Mouse (Mus musculus) kidney, adult 2 months (tissue): ENCODE measurements around the gene Plekhb1. TPM values are rescaled to one million over a fixed set of nuclear protein-coding genes. Genes with fewer than 3 reads are reported as not detected.

ENCODE experiments used
- DNase-seq: peaks from one replicate; pipeline ENCODE4 v3.0.0; 2021
- H3K27ac ChIP-seq: fragments of 200-500 bp; 2 replicates; pipeline ENCODE4 v1.5.1; 2012; ENCODE audit warnings: low read depth, low read length, control low read depth, inconsistent platforms; ENCODE audit not compliant: insufficient read depth
- H3K27me3 ChIP-seq: fragments of 200-500 bp; replicated peaks from 2 replicates; pipeline ENCODE4 v1.6.1; 2012; ENCODE audit warnings: mild to moderate bottlenecking, moderate library complexity, low read length, inconsistent platforms; ENCODE audit not compliant: control insufficient read depth, insufficient read depth
- H3K36me3 ChIP-seq: fragments of 200-500 bp; 2 replicates; pipeline ENCODE4 v1.6.1; 2012; ENCODE audit warnings: mild to moderate bottlenecking, moderate library complexity, low read length, inconsistent platforms; ENCODE audit not compliant: control insufficient read depth, insufficient read depth
- H3K4me1 ChIP-seq: fragments of 200-500 bp; 2 replicates; pipeline ENCODE4 v1.6.1; 2011; ENCODE audit warnings: low read length; ENCODE audit not compliant: control insufficient read depth, insufficient read depth
- H3K4me3 ChIP-seq: fragments of 200-500 bp; 2 replicates; pipeline ENCODE4 v1.5.1; 2011; ENCODE audit warnings: mild to moderate bottlenecking, low read depth, low read length, control low read depth; ENCODE audit not compliant: insufficient read depth
- CTCF ChIP-seq: fragments of 200-500 bp; conservative IDR thresholded peaks from 2 replicates; pipeline ENCODE4 v1.5.1; 2011; ENCODE audit warnings: low read depth, mild to moderate bottlenecking, control low read depth, low read length, moderate library complexity, mixed read lengths; ENCODE audit not compliant: insufficient read depth, insufficient read length
- POLR2A ChIP-seq: fragments of 200-500 bp; IDR thresholded peaks from one replicate; pipeline ENCODE4 v1.6.1; 2011; ENCODE audit warnings: low read depth, low read length, control low read depth
- WGBS: fragments of 180-500 bp; shearing (Covaris S2); methylation state at CpG from one replicate; pipeline ENCODE4 v1.1.7; 2018; 5-methylcytosine and 5-hydroxymethylcytosine counted together
- polyA plus RNA-seq: library from polyadenylated mRNA; depleted of rRNA; stranded (reverse); fragments of >200 nt; gene quantifications from 2 replicates; pipeline ENCODE4 v1.2.3, GENCODE M21; 2012

The Plekhb1 gene
- polyA plus RNA-seq, 1 experiment: 37.3 TPM

- DNase-seq: peak; percentile 53
- Histone ChIP-seq H3K4me3 (peak overlapping the region; percentile 47), H3K27ac (no peak overlapping the region), H3K4me1 (no peaks in the 10 kb centered on the region), H3K27me3 (no peaks in the 10 kb centered on the region), H3K36me3 (no peaks in the 10 kb centered on the region)
- no peak for TF ChIP-seq POLR2A
- WGBS: 27% methylated on average over 18 of the region's 18 CpGs
Measured at GRCm38 (mm10) chr7:100658093-100658578, 4.1 kb downstream of the Plekhb1 start.

DNA sequence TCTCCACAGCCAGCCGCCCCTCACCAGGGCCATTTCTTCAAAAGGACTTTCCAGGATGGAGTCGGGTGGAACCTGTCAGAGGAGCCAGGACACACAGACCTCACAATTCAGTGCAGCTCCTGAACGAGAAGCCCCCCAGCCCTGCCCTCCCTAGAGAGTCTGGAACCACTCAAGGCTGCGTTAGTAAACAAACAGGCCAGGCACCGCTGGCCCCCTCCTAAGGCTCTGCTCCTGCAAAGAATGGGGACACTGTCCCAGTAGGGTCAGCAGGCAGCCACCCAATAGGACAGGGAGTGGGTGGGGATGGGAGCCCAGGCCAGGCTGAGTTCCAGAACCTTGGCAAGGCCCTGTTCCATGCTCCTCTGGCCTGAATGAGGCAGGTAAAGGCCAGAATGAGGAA is 5.5 kb downstream of the Plekhb1 start:
- TF ChIP-seq POLR2A (no peak), CTCF (no peak)
- no peak overlapping the region for H3K27ac ChIP-seq
- no peaks in the 10 kb centered on the region for H3K36me3 ChIP-seq
- WGBS: 60% methylated on average over 5 of the region's 5 CpGs
- H3K4me1 ChIP-seq: no peaks in the 10 kb centered on the region
- no peaks in the 10 kb centered on the region for H3K27me3 ChIP-seq
- no peak for DNase-seq
- no peak overlapping the region for H3K4me3 ChIP-seq

DNA sequence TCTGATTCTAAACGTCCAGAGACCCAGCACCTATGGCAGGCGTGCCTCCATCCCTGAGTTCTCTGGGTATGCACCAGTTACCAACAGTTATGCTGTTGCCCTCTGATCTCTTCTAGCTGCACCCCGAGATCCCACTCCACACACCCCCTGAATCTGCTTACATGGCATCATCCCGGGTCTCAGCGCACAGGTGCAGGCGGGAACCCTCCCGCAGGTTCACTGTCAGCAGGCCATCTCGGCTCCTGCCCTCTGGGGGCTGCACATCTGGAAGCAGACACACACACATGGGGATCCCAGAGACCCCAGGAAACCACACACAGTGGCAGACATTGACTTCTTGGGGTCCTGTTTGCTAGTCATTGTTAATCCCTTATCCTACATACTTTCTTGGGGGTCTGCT is 7.8 kb downstream of the Plekhb1 start:
- H3K4me3 ChIP-seq: no peak overlapping the region
- no peaks in the 10 kb centered on the region for H3K36me3 ChIP-seq
- TF ChIP-seq POLR2A (no peak), CTCF (no peak)
- no peak for DNase-seq
- no peak overlapping the region for H3K27ac ChIP-seq
- WGBS: 89% methylated on average over 8 of the region's 8 CpGs
- H3K27me3 ChIP-seq: no peaks in the 10 kb centered on the region
- H3K4me1 ChIP-seq: no peaks in the 10 kb centered on the region

DNA sequence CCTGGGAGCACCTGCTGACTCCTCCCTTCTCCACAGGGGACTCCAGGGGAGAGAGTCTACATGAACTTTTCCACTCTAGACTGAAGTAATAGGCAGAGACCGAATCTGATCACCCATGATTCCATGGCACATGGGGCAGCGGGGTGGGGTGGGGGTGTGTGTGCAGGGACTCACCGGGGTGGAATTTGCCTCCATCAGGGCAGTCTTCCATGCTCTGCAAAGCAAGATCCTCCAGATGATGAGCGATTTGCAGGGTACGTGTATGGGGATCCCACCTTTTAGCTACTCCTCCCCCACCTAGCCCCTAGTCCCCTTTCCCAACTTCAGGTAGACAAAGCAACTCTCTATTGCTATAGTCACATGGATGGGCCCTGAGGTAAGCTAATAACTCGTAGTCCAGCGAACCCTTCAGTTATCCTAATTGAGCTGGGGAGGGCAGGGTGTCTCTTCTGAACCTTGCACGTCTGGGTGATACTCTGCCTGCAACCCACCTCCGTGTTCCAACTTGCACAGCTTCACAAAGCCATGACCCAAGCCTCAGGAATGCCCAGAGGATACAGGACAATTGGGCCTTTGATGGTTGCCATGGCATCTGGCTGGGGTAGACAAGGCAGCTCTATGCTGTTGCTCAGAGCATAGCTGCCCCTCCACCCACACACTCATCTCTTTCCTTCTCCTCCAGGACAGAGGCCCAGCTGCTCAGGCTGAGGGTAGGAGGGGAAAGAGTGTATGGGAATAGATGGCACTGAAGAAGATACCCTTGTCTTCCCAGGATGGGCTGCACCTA is 8.5 kb downstream of the Plekhb1 start:
- 84% methylated on average over 9 of the region's 9 CpGs for WGBS
- Histone ChIP-seq H3K4me1 (no peaks in the 10 kb centered on the region), H3K27ac (no peak overlapping the region), H3K27me3 (no peaks in the 10 kb centered on the region), H3K36me3 (no peaks in the 10 kb centered on the region), H3K4me3 (no peak overlapping the region)
- TF ChIP-seq CTCF: no peak
- TF ChIP-seq POLR2A: no peak
- no peak for DNase-seq

- Histone ChIP-seq H3K4me3 (no peak overlapping the region), H3K27ac (no peak overlapping the region), H3K4me1 (no peaks in the 10 kb centered on the region), H3K36me3 (no peaks in the 10 kb centered on the region), H3K27me3 (no peaks in the 10 kb centered on the region)
- 57% methylated on average over 4 of the region's 4 CpGs for WGBS
- TF ChIP-seq CTCF: no peak
- no peak for TF ChIP-seq POLR2A
- no peak for DNase-seq
Measured at GRCm38 (mm10) chr7:100651011-100651410, 11.2 kb downstream of the Plekhb1 start.

DNA sequence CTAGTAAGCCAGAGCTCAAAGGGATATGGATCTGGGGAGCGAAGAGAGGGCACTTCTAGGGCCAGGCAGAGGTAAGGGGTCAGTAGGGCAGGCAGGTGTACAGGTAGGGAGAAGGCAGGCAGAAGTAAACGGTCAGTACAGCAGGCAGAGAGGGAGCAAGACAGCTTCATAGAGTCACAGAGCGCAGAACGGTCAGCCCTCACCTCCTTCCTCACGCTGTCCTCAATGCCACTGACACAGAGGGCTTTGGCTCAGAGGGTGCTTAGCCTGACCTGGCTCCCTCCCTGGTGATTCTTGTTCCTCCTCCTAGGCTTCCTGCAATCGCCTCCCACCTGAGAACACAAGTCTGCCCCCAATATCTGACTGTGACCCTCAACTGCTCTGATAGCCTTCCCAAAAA is 11.8 kb downstream of the Plekhb1 start:
- Histone ChIP-seq H3K27ac (no peak overlapping the region), H3K27me3 (no peaks in the 10 kb centered on the region), H3K4me3 (no peak overlapping the region), H3K4me1 (no peaks in the 10 kb centered on the region), H3K36me3 (no peaks in the 10 kb centered on the region)
- DNase-seq: no peak
- WGBS: 70% methylated on average over 6 of the region's 6 CpGs
- TF ChIP-seq CTCF: no peak

- Histone ChIP-seq H3K4me1 (no peaks in the 10 kb centered on the region), H3K36me3 (no peaks in the 10 kb centered on the region), H3K4me3 (no peak overlapping the region), H3K27ac (no peak overlapping the region), H3K27me3 (no peaks in the 10 kb centered on the region)
- no peak for DNase-seq
- no peak for TF ChIP-seq CTCF
- 58% methylated on average over 8 of the region's 8 CpGs for WGBS
Measured at GRCm38 (mm10) chr7:100649826-100650225, 12.4 kb downstream of the Plekhb1 start.

DNA sequence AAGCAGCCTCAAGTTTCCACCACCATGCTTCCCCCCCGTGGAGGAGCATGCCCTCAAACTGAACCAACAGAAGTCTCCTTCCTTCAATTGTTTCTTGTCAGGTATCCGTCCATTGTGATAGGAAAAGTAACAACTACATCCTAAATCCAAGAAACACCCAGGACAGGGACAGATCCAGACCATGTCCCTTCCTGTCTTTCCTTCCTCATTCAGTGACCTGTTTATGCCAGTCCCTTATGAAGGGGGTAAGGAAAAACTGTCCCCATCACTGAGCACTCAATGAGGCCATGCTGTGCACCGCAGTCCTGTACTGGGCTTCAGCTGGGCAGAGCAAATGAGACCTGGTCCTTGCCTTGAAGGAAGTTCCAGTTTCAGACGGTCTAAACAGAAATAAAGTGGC is 13.1 kb downstream of the Plekhb1 start:
- H3K4me3 ChIP-seq: no peak overlapping the region
- no peak overlapping the region for H3K27ac ChIP-seq
- no peaks in the 10 kb centered on the region for H3K27me3 ChIP-seq
- H3K36me3 ChIP-seq: no peaks in the 10 kb centered on the region
- H3K4me1 ChIP-seq: no peaks in the 10 kb centered on the region
- 63% methylated on average over 4 of the region's 4 CpGs for WGBS
- TF ChIP-seq POLR2A (no peak), CTCF (no peak)
- no peak for DNase-seq
